Mouse (Mus musculus) cerebellum, adult 11 months (tissue): Measurements from ENCODE around the gene Ccdc71l.

Source experiments
- DNase-seq: peaks from one replicate; pipeline ENCODE4 v3.0.0; 2022

Ccdc71l gene

GRCm38 (mm10) chr12:32378528-32379295, at the start of gene Ccdc71l:
Gene Ccdc71l, plus strand, starts transcription at chr12:32378704.
- peak; percentile 77 for DNase-seq

DNA sequence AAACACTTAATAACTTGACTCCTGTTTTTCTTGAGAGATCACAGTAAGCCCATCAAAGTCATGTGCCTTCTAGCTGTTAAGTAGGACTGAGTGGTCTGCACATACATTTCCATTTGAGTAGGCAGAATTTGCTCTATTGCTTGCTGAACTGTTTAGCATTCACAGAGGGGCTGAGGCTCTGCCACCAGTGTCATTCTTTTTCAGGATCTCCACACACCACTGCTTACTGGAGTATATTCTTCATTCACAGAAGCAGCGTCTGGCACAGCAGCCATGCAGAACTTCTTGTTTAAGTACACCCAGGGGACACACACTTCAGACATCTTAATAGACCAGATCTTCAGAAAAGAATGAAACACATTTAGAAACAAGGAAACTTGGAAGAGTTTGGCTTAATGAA, 39.4 kb upstream of the Ccdc71l start:
- DNase-seq: no peak

DNA sequence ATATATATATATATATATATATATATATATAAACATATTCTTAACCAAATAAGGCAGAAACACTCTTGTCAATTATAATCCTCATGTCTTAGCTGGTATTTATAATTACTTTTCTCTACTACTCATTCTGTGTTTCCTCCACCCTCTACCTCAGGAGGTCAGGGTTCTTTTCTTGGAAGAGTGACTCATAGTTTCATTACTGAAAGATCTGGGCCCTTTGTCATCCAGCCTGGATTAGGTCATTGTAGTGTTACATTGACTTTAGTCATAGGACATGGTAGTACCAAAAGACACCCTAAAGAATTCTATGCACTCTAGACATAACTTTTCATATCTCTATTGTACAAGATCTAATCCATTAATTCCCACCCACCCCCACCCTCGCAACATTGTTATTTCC, 35.0 kb upstream of the Ccdc71l start:
- no peak for DNase-seq

GRCm38 (mm10) chr12:32346121-32346520, 32.4 kb upstream of the Ccdc71l start:
- no peak for DNase-seq

GRCm38 (mm10) chr12:32348493-32348892, 30.0 kb upstream of the Ccdc71l start:
- no peak for DNase-seq

DNA sequence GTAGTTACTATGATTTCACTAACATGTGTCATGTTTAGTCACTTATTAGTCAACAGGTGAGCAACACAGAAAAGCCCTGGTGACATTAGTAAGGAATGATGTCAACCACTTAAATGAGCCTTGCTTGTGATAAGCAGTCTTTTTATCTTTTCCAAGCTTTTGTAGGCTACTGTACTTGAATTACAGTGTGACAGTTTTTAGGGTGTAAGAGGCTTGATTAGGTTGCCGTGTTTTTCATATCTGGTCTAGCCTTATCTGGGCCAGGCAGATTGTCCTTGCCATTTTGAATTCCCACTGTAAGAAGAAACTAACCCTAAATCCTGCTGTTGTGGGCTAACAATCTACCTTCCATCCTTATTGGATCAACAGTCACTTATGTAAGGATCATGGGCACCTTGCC, 26.6 kb upstream of the Ccdc71l start:
- DNase-seq: no peak

DNA sequence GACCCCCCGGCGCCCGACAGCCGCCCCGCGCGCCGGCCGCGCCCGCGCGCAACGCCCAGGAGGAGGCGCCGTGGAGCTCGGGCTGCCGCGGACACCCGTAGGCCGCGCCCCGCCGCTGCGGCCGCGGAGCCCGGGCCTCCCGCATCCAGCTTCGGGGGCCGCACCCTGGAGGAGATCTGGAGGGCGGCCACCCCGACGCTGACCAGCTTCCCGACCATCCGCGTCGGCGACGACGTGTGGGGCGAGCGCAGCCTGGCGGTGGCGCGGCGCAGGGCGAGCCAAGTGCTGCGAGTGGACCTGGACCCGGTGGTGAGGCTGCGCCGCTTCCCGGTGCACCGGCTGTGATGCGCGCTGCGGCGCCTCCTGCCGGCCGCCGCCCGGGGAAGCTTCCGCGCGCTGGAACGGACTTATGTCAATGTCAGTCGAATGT, 807 bp downstream of the Ccdc71l start:
- peak; percentile 84 for DNase-seq

DNA sequence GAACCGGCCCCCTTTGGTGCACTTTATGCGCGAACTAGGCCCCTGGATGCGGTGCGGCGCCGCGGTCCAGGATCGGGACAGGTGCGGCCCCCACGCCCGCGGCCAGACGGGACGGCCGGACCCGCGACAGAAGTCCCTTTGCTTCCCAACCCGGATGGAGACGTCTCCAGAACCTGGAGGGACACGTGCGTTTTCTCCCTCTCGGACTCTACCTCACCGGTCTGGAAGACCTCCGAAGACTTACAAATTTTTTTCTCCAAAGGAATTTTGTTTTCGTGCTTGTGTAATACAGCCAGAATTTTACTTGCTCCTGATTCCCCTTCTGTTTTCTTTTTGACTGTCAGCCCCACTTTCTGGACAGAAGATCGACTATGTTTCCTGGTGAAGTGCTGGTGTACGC, 1.2 kb downstream of the Ccdc71l start:
- DNase-seq: no peak

DNA sequence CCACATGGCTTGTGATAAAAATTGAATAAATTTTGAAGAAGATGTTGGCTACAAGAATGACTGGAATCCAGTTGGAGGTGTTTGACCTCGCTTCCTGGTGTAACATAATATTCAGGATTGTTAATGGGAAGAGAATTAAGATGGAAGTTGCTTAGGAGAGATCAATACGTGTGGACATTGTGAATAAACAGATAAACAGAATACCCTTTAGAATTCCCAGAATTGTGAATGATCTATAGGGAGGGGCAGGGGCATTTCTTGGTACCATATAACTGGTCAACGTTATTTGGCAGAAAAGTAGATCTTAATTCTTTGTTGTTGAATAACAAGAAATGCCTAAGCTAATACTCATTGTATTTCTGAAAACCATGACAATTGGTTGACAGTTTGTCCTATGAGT, 2.0 kb downstream of the Ccdc71l start:
- no peak for DNase-seq

DNA sequence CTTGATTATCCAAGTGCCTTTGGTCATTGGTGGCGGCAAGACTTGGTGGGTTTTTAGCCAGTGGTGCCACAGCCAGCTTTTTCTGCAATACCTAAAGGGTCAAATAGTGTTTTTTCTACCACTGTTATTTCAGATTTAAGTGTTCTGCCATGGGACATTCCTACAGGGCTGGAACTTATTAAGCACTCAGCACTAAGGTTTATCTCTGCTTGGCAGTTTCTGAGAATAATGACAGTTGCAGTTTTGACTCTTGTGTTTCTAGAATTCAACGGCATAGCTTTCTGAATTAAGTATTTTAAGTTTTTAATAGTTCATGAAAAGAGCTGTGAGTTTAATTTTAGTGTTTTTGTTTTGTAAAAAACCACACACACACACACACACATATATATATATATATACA, 2.5 kb downstream of the Ccdc71l start:
- no peak for DNase-seq

GRCm38 (mm10) chr12:32419537-32419936, 41.0 kb downstream of the Ccdc71l start:
- no peak for DNase-seq

DNA sequence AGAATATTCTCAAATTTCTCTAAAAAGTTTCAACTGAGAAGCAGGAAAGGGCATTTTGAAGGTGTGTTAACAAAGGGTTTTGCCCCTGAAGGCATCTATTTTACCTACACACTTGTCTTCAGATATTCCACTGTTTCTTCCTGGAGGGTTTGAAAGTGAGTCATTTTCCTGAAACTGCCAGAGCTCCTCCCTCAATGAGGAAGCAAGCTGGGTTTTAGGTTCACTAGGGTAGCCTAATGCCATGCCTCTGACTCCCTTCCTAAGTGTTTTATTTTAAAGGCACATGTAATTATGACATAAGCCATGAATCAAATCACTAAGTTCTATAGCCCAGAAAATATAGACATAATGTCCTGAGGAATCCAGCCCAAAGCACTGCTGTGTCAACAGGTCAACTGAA, 49.3 kb downstream of the Ccdc71l start:
- no peak for DNase-seq

DNA sequence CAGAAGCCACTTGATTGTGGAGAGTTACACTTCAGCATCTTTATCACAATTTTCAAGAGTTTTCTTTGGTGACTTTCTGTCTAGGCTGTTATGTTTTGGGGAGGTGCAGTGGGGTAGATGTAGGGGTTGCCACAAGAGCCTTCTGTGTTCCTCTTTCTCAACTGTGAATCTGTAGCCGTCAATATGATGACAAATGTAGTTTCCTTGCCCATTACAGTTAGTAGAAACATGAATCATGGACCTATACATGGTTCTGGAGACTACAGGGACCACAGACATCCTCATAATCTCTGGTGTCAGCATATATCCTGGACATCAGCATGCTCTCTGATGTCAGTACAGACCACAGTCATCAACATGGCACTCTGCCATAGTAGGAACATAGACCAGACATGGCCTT, 52.5 kb downstream of the Ccdc71l start:
- no peak for DNase-seq
